Mouse (Mus musculus) frontal cortex, postnatal 36 days (tissue): Measurements from ENCODE around the gene Olfr1511.
"Not testable (repeated sequence)": the region's sequence is repeated elsewhere in the genome, so short reads cannot be mapped to it uniquely, and the experiment has no call there.

Experiments
- DNase-seq, 2 experiments: peaks; one replicate each; pipeline ENCODE4 v3.0.0; 2022; ENCODE audit warnings: low spot score in 2 of 2

The Olfr1511 gene

DNA sequence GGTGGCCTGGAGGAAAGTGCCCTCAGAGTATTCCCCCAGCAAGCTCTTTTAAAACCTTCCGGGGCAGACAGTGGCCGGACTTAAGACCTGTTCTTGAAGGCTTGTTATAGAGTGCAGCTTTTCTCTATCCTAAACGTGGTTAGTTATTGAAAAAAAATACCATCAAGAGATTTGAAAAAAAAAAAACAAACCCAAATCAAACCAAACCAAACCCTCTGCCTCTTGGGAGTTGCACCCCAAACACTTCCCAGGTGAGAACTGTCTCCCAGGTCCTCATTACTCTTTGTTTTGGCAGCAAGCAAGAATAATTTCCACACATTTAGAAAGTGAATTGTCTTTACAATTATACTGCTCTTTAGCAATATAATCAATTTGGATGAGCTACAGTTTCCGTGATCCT lies at the start of gene Olfr1511:
Olfr1511 (minus strand) TSS at position 101 of the 400 bp plus-strand sequence.
- DNase-seq = no peak

DNA sequence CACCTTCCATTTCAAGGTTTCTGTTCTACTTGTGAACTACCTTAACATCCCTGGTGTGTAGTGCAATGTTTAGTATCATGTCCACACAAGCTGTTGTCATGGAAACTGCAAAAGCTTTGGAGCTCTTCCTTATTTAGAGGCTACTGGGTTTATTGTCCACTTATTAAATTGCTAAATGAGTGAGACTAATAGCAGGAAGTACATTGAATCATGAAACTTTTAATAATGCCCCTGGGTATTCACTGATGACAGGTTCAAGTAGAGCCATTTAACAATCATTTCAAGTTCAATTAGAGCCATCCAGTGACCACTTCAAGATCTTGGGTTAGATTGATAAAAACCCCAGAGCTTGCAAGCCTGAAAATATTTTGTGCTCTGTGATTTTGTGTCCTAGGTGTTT lies 45.5 kb upstream of the Olfr1511 start, which contains the start of gene Olfr1509:
Olfr1509 (plus strand) TSS at position 301 of the 400 bp plus-strand sequence.
- DNase-seq = no peak

DNA sequence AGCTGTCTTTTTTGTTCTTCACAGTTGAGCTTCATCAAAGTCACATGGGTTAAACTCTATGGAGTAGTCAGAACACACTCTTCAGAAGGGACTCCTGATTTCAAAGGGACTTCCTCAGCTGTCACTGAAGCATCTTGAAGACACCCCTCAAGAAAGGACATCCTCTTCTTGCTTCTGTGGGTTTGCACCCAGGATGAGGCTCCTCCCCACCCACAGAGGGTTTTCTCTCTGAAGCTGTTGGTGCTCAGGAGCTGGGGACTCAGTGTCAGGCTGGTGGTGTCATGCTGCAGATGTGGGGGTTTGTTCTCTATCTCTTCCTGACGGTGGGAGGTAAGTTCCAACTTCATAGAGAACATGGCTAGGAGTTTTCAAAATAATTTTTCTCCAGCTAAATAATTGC lies 30.5 kb upstream of the Olfr1511 start:
- no peak for DNase-seq

DNA sequence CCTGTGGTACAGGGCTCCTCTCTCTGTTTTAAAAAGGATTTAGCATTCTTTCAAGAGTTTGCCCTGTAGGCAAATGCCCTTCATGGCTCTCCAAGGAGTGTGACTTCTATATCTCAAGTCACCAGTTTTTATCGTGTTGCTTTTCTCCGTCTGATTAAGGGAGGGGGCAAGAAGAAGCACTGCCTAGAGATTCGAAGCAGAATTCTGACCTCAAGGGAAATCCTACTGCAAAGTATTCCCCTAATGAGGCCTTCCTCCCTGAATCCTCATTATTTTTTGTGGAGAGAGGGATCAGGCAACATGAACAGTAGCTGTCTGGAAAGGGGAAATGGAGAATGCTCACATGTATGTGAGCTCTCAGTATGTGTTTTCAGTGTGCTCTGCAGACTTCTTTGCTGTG lies 17.1 kb upstream of the Olfr1511 start, which contains the start of gene Olfr1510:
Olfr1510 (minus strand) TSS at position 101 of the 400 bp plus-strand sequence.
- DNase-seq = no peak

DNA sequence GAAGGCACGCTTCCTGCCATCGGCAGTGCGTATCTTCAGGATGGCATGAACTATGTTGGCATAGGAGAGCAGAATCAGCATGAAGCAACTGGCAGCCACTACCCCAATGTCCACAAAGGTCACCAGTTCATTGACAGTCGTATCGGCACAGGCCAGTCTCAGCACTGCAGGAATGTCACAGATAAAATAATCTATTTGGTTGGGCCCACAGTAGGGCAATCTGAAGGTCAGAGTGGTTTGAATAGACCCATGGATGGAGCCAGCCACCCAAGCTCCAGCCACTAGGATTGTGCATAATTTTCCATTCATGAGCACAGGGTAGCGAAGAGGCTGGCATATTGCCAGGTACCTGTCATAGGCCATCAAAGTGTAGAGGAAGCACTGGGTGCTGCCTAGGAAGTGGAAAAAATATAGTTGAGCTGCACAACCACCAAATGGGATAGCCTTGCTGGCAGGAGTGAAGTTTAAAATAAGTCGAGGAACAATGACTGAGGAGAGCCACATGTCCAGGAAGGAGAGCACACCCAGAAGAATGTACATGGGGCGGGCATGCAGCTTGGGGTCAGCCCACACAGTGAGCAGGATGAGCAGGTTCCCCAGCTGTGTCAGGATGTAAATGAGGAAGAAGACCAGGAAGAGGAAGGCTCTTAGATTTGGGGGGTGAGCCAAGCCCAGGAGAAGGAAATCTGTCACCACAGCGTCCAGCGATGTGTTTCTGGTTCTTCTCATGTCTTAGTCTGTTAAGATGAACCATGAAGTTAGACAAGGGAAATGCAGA lies 13.2 kb upstream of the Olfr1511 start:
- not testable (repeated sequence) for DNase-seq

DNA sequence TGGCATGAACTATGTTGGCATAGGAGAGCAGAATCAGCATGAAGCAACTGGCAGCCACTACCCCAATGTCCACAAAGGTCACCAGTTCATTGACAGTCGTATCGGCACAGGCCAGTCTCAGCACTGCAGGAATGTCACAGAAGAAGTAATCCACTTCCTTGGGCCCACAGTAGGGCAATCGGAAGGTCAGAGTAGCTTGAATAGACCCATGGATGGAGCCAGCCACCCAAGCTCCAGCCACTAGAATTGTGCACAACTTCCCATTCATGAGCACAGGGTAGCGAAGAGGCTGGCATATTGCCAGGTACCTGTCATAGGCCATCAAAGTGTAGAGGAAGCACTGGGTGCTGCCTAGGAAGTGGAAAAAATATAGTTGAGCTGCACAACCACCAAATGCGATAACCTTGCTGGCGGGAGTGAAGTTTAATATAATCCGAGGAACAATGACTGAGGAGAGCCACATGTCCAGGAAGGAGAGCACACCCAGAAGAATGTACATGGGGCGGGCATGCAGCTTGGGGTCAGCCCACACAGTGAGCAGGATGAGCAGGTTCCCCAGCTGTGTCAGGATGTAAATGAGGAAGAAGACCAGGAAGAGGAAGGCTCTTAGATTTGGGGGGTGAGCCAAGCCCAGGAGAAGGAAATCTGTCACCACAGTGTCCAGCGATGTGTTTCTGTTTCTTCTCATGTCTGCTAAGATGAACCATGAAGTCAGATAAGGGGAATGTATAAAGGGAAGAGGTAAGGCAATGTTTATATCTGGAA lies 6.9 kb downstream of the Olfr1511 start:
- DNase-seq = not testable (repeated sequence)

DNA sequence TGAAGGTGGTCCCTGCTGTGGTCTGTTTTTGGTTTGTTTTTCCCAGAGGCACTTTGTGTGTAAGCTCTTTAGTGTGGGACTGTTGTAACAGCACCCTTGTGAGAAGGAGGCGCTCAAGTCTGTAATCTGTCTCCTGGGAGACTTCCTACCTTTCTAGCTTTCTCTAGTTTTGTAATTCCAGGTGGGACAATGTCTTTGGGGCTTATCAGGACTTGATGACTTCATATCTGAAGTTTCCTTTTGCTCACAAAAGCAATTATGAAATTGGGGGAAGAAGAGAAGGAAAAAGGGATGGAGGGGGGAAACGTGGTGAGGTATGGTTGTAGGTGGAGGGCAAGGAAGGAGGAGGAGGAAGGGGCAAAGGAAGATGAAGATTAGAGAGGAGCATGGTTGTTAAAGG lies 18.1 kb downstream of the Olfr1511 start, which contains the start of gene Olfr1512:
Olfr1512 (minus strand) TSS at position 101 of the 400 bp plus-strand sequence.
- no peak for DNase-seq

DNA sequence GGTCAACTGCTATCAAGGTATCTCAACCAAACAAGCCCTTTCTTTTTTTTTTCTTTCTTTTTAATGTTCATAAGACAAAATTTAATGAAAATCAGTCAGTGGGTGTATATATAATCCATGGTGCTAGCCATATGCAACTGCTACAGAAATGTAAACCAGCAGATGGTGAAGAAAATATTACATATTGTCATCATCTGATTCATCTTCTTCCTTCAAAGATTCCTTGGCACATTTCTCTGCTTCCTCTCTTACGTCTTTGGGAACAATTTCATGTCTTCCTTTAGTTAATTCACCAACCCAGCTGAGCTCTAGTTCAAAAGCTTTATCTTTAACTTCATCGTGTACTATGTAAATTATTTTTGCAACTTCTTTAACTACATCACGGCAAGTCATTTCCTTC lies 28.4 kb downstream of the Olfr1511 start:
- peak in 1 of 2 experiments; percentile 6 for DNase-seq

DNA sequence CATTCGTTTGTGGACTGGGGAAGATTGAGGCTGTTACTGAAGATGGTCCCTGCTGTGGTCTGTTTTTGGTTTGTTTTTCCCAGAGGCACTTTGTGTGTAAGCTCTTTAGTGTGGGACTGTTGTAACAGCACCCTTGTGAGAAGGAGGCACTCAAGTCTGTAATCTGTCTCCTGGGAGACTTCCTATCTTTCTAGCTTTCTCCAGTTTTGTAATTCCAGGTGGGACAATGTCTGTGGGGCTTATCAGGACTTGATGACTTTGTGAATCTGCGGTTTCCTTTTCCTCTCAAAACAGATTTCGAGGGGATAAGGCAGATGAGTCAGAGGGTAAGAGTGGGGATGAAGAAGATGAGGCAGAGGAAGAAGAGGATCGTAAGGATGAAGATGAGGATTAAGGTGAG lies 40.9 kb downstream of the Olfr1511 start, which contains the start of gene Olfr1513:
Olfr1513 (minus strand) TSS at position 101 of the 400 bp plus-strand sequence.
- no peak for DNase-seq
